Mouse (Mus musculus): ENCODE data around the gene Gsdma3. TPM values are rescaled to one million over a fixed set of nuclear protein-coding genes. Genes with fewer than 3 reads are reported as not detected.

Gsdma3 gene
- not detected in 2 replicates for polyA plus RNA-seq (2014; fragmentation: Nextera tagmentation; extraction: Ambion mirVana)

- no peak within 1 kb of the TSS for H3K4me2 ChIP-seq (replicated peaks; ENCODE audit: low read depth, low read length)
- no peak within 1 kb of the TSS for H3K4me3 ChIP-seq (ENCODE audit: low read depth, low read length)
- H3K9me3 ChIP-seq (ENCODE audit: control insufficient read depth, low read length): no peaks in the 10 kb centered on the region
- H3K36me3 ChIP-seq (ENCODE audit: control insufficient read depth, insufficient read depth, low read length): no peaks in the 10 kb centered on the region
- no peak for DNase-seq (ENCODE audit: low spot score)
- no peak for ATAC-seq (ENCODE audit: low FRiP score)
- no peak within 1 kb of the TSS for H3K9ac ChIP-seq (ENCODE audit: low read depth, low read length)
- H3K4me1 ChIP-seq (replicated peaks; ENCODE audit: control insufficient read depth, insufficient read depth, low read length): no peaks in the 10 kb centered on the region
- 85% methylated on average over 10 of the region's 10 CpGs for whole genome bisulfite sequencing
- H3K27ac ChIP-seq (ENCODE audit: low read depth, low read length): no peak within 1 kb of the TSS
- H3K27me3 ChIP-seq (ENCODE audit: control insufficient read depth, insufficient read depth, low read length): no peaks in the 10 kb centered on the region
These were observed at the start of gene Gsdma3, which contains the start of gene Gm12355 for GRCm38 (mm10) chr11:98625611-98626410. Gsdma3 (plus strand) TSS chr11:98626360. Gm12355 (minus strand) TSS chr11:98625661.

GRCm38 (mm10) chr11:98577776-98578175, 48.4 kb upstream of the Gsdma3 start:
- Histone ChIP-seq H3K4me1 (replicated peaks; ENCODE audit: control insufficient read depth, insufficient read depth, low read length) (no peaks in the 10 kb centered on the region), H3K4me3 (ENCODE audit: low read depth, low read length) (no peak overlapping the region), H3K9ac (ENCODE audit: low read depth, low read length) (no peak overlapping the region), H3K27me3 (ENCODE audit: control insufficient read depth, insufficient read depth, low read length) (no peaks in the 10 kb centered on the region), H3K4me2 (replicated peaks; ENCODE audit: low read depth, low read length) (no peak overlapping the region), H3K27ac (ENCODE audit: low read depth, low read length) (no peak overlapping the region), H3K9me3 (ENCODE audit: control insufficient read depth, low read length) (no peaks in the 10 kb centered on the region), H3K36me3 (ENCODE audit: control insufficient read depth, insufficient read depth, low read length) (peaks cover 7% of the 10 kb centered on the region; the same call in 1 of the 2 replicates)
- ATAC-seq (ENCODE audit: low FRiP score) (no peak), DNase-seq (ENCODE audit: low spot score) (no peak)
- 92% methylated on average over 5 of the region's 5 CpGs for WGBS

GRCm38 (mm10) chr11:98580301-98581121, 45.6 kb upstream of the Gsdma3 start:
- WGBS: 80% methylated on average over 16 of the region's 16 CpGs
- H3K9me3 ChIP-seq (ENCODE audit: control insufficient read depth, low read length): no peaks in the 10 kb centered on the region
- no peak overlapping the region for H3K4me3 ChIP-seq (ENCODE audit: low read depth, low read length)
- H3K9ac ChIP-seq (ENCODE audit: low read depth, low read length): no peak overlapping the region
- ATAC-seq (ENCODE audit: low FRiP score) (no peak), DNase-seq (ENCODE audit: low spot score) (no peak)
- H3K27ac ChIP-seq (ENCODE audit: low read depth, low read length): no peak overlapping the region
- H3K4me1 ChIP-seq (replicated peaks; ENCODE audit: control insufficient read depth, insufficient read depth, low read length): peaks cover 2% of the 10 kb centered on the region; the same call in 1 of the 2 replicates
- no peaks in the 10 kb centered on the region for H3K27me3 ChIP-seq (ENCODE audit: control insufficient read depth, insufficient read depth, low read length)
- peaks cover 7% of the 10 kb centered on the region; the same call in 1 of the 2 replicates for H3K36me3 ChIP-seq (ENCODE audit: control insufficient read depth, insufficient read depth, low read length)
- H3K4me2 ChIP-seq (replicated peaks; ENCODE audit: low read depth, low read length): no peak overlapping the region

GRCm38 (mm10) chr11:98581286-98582029, 44.7 kb upstream of the Gsdma3 start:
- ATAC-seq (ENCODE audit: low FRiP score): no peak
- DNase-seq (ENCODE audit: low spot score): no peak
- H3K36me3 ChIP-seq (ENCODE audit: control insufficient read depth, insufficient read depth, low read length): peaks cover 7% of the 10 kb centered on the region; the same call in 1 of the 2 replicates
- no peak overlapping the region for H3K4me2 ChIP-seq (replicated peaks; ENCODE audit: low read depth, low read length)
- no peak overlapping the region for H3K9ac ChIP-seq (ENCODE audit: low read depth, low read length)
- H3K9me3 ChIP-seq (ENCODE audit: control insufficient read depth, low read length): no peaks in the 10 kb centered on the region
- peaks cover 8% of the 10 kb centered on the region; the same call in 1 of the 2 replicates for H3K4me1 ChIP-seq (replicated peaks; ENCODE audit: control insufficient read depth, insufficient read depth, low read length)
- 74% methylated on average over 17 of the region's 17 CpGs for WGBS
- no peak overlapping the region for H3K4me3 ChIP-seq (ENCODE audit: low read depth, low read length)
- no peaks in the 10 kb centered on the region for H3K27me3 ChIP-seq (ENCODE audit: control insufficient read depth, insufficient read depth, low read length)
- H3K27ac ChIP-seq (ENCODE audit: low read depth, low read length): no peak overlapping the region

GRCm38 (mm10) chr11:98582030-98582388, 44.2 kb upstream of the Gsdma3 start:
- Histone ChIP-seq H3K9me3 (ENCODE audit: control insufficient read depth, low read length) (no peaks in the 10 kb centered on the region), H3K27ac (ENCODE audit: low read depth, low read length) (no peak overlapping the region), H3K36me3 (ENCODE audit: control insufficient read depth, insufficient read depth, low read length) (peaks cover 7% of the 10 kb centered on the region; the same call in 1 of the 2 replicates), H3K9ac (ENCODE audit: low read depth, low read length) (no peak overlapping the region), H3K4me1 (replicated peaks; ENCODE audit: control insufficient read depth, insufficient read depth, low read length) (peaks cover 8% of the 10 kb centered on the region; the same call in 1 of the 2 replicates), H3K4me3 (ENCODE audit: low read depth, low read length) (no peak overlapping the region), H3K27me3 (ENCODE audit: control insufficient read depth, insufficient read depth, low read length) (no peaks in the 10 kb centered on the region), H3K4me2 (replicated peaks; ENCODE audit: low read depth, low read length) (no peak overlapping the region)
- no peak for DNase-seq (ENCODE audit: low spot score)
- no peak for ATAC-seq (ENCODE audit: low FRiP score)
- WGBS: 84% methylated on average over 8 of the region's 8 CpGs

- ATAC-seq (ENCODE audit: low FRiP score) (no peak), DNase-seq (ENCODE audit: low spot score) (no peak)
- Histone ChIP-seq H3K27me3 (ENCODE audit: control insufficient read depth, insufficient read depth, low read length) (no peaks in the 10 kb centered on the region), H3K4me2 (replicated peaks; ENCODE audit: low read depth, low read length) (no peak overlapping the region), H3K9me3 (ENCODE audit: control insufficient read depth, low read length) (no peaks in the 10 kb centered on the region), H3K9ac (ENCODE audit: low read depth, low read length) (no peak overlapping the region), H3K27ac (ENCODE audit: low read depth, low read length) (peak overlapping the region; percentile 24; the same call in 1 of the 2 replicates), H3K36me3 (ENCODE audit: control insufficient read depth, insufficient read depth, low read length) (peaks cover 7% of the 10 kb centered on the region; the same call in 1 of the 2 replicates), H3K4me1 (replicated peaks; ENCODE audit: control insufficient read depth, insufficient read depth, low read length) (peaks cover 8% of the 10 kb centered on the region; the same call in 1 of the 2 replicates), H3K4me3 (ENCODE audit: low read depth, low read length) (no peak overlapping the region)
- 88% methylated on average over 12 of the region's 12 CpGs for WGBS
These were observed 43.5 kb upstream of the Gsdma3 start for GRCm38 (mm10) chr11:98582551-98583264.

GRCm38 (mm10) chr11:98583265-98583552, 43.0 kb upstream of the Gsdma3 start:
- ATAC-seq (ENCODE audit: low FRiP score) (no peak), DNase-seq (ENCODE audit: low spot score) (no peak)
- Histone ChIP-seq H3K4me3 (ENCODE audit: low read depth, low read length) (no peak overlapping the region), H3K27me3 (ENCODE audit: control insufficient read depth, insufficient read depth, low read length) (no peaks in the 10 kb centered on the region), H3K4me1 (replicated peaks; ENCODE audit: control insufficient read depth, insufficient read depth, low read length) (peaks cover 9% of the 10 kb centered on the region), H3K9ac (ENCODE audit: low read depth, low read length) (no peak overlapping the region), H3K36me3 (ENCODE audit: control insufficient read depth, insufficient read depth, low read length) (peaks cover 7% of the 10 kb centered on the region; the same call in 1 of the 2 replicates), H3K27ac (ENCODE audit: low read depth, low read length) (no peak overlapping the region), H3K4me2 (replicated peaks; ENCODE audit: low read depth, low read length) (no peak overlapping the region), H3K9me3 (ENCODE audit: control insufficient read depth, low read length) (no peaks in the 10 kb centered on the region)
- WGBS: 92% methylated on average over 3 of the region's 3 CpGs

- H3K4me3 ChIP-seq (ENCODE audit: low read depth, low read length): no peak overlapping the region
- no peaks in the 10 kb centered on the region for H3K9me3 ChIP-seq (ENCODE audit: control insufficient read depth, low read length)
- 33% methylated on average over 3 of the region's 3 CpGs for WGBS
- H3K27me3 ChIP-seq (ENCODE audit: control insufficient read depth, insufficient read depth, low read length): no peaks in the 10 kb centered on the region
- peaks cover 12% of the 10 kb centered on the region for H3K4me1 ChIP-seq (replicated peaks; ENCODE audit: control insufficient read depth, insufficient read depth, low read length)
- ATAC-seq (ENCODE audit: low FRiP score) (no peak), DNase-seq (ENCODE audit: low spot score) (no peak)
- no peak overlapping the region for H3K9ac ChIP-seq (ENCODE audit: low read depth, low read length)
- H3K4me2 ChIP-seq (replicated peaks; ENCODE audit: low read depth, low read length): no peak overlapping the region
- H3K36me3 ChIP-seq (ENCODE audit: control insufficient read depth, insufficient read depth, low read length): peaks cover 7% of the 10 kb centered on the region; the same call in 1 of the 2 replicates
- H3K27ac ChIP-seq (ENCODE audit: low read depth, low read length): no peak overlapping the region
These were observed 42.6 kb upstream of the Gsdma3 start for GRCm38 (mm10) chr11:98583571-98583970.

Measured in hindbrain, embryonic 11.5 days (tissue).